Mouse (Mus musculus) embryo, embryonic 10 days (tissue): Measurements from ENCODE around the gene Vps11.
"Not testable (repeated sequence)": the region's sequence is repeated elsewhere in the genome, so short reads cannot be mapped to it uniquely, and the experiment has no call there.

ENCODE experiments used
- DNase-seq: peaks from one replicate; pipeline ENCODE4 v3.0.0-alpha.2; 2015; ENCODE audit warnings: low spot score

Gene Vps11

DNA sequence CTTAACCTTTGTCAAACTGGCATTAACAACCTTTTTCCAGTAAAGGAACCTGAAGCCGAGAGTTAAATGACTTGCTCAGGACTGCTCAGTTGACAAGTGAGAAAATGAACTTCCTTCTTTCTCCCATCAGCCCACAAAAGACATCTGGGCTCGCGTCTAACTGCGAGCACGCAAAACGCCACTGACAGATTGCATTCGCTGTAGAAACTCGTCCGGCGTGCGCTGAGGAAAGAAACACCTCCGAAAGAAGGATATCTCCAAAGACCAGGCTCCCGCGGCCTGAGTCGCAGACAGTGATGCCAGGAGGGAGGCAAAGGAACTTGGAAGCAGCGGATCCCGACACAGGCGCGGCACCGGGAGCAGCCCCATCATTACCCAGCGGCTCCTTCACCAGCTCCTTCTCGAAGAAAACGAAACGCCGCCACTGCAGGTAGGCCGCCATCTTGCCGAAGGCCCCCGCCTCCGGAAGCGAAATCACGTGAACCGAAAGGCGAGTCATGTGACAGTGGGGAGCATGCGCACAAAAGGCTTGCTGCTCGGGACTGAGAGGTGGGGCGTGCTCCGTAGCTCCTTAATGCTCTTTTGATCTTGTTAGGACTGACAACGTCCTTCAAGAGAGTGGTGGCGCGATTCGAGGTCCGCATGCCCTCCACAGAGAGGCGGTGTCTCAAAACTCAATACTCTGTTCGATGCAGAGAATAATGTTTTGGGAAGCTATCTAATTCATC, at the start of gene Vps11:
Vps11 (minus strand) TSS at position 481 of the 728 bp plus-strand sequence.
- peak; percentile 99 for DNase-seq

DNA sequence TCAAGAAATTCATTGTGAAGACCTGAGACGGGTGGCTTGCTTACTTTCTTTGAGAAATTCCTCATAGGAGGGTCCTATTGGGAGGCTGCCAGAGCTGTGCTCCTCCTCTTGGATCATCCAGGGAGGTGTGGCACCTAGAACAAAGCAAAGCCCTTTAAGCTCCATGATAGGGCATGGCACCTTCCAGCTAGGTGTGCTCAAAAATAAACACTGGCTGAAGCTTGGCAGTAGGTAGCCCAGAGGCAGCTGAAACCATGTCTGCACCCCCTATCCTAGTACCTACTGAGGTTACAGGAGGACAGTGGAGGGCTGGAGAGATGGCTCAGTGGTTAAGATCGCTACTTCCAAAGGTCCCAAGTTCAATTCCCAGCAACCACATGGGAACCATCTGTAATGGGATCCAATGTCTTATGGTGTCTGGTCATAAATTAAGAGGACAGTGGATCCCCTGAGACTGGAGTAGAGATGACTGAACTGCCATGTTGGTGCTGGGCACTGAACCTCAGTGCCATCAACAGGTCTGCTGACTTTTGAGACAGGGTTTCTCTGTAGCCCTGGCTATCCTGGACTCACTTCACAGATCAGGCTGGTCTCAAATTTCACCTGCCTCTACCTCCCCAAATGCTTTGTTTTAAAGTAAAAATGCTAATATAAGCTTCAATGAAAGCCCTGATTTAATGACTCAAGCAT, 49.3 kb upstream of the Vps11 start:
- no peak for DNase-seq

DNA sequence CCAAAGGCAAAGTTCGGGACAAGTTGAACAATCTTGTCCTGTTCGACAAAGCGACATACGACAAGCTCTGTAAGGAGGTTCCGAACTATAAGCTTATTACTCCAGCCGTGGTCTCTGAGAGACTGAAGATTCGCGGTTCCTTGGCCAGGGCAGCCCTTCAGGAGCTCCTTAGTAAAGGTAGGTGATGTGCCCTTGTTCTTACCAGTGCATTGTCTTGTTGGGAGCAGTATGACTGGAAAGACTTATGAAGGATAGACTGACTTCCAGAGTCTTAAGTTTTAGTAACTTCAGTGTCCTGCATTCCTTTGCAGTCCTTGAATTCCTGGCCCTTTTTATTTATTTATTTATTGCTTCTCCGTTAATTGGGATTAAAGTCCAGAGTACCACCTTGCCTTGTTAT, 47.2 kb upstream of the Vps11 start:
- DNase-seq: not testable (repeated sequence)

DNA sequence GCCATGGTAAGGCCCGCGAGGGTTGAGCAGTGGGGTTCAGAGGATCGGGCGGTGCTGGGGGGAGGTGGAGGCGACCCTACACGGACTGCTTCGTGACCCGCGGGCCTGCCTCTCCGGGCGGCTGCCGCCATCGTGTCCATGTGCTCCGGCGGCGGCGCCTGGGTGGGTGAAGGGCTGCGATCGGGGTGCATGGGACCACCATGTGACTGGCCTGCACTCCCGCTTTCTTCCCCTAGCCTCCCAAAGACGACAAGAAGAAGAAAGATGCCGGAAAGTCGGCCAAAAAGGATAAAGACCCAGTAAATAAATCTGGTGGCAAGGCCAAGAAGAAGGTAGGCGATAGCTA, 46.3 kb upstream of the Vps11 start:
- no peak for DNase-seq

DNA sequence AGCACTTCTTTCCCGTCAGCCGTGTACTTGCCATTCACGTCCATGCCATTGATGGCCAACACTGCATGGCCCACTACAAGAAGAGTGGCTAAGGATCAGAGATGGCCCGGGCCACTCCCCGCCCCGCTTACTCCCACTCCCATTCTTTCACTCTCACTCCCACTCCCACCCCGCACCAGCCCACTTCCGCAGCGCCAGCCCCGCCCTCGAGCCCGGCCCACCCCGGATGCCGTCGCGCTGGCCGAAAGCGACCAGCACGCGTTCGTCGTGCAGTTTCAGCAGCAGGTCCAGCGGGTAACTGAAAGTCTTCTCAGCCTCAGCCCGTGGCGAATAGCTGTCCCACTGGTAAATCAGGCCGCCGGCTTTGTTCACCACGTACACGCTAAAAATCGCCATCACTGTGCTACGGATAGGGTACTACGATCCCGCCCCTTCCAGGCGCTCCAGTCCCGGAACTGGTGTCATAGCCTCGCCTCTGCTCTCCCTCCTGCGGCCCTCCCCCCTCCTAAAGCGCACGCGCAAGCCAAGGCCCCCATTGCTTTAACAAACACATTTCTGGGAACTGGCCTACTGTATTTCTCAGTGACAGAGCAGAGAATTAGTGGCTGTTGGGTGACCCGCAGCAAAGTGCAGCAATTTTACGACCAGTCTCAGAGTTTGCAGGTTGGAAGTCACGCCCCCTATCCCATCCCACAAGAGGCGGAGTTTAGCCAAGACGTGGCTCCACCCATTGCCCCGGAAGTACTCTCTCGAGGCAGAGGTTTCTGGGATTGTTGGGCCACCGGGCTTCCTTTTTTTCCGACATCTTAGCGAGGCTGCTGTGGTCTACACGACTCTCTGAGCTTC, 45.7 kb upstream of the Vps11 start, which contains the start of the genes Rps25 and Trappc4:
Rps25 (plus strand) TSS at position 234 of the 846 bp plus-strand sequence.
Trappc4 (minus strand) TSS at position 695 of the 846 bp plus-strand sequence.
- peak; percentile 97 for DNase-seq

DNA sequence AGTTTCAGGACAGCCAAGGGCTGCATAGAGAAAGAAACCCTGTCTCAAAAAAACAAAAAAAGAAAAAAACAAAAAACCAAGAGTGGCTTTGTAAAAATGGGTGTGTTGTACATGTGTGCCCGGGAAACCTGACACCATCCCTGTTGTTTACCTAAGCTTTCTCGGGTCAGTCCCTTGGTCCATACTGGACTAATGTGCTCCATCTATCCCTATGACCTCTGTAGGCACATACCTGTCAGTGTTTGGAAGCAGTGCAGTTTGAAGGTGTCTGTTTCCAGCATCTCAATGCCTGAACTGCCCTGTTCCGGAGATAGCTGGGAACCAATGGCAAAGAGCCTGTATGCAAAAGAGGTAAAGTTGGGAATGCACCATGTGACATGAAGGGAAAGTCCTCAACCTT, 43.5 kb upstream of the Vps11 start:
- DNase-seq: no peak

DNA sequence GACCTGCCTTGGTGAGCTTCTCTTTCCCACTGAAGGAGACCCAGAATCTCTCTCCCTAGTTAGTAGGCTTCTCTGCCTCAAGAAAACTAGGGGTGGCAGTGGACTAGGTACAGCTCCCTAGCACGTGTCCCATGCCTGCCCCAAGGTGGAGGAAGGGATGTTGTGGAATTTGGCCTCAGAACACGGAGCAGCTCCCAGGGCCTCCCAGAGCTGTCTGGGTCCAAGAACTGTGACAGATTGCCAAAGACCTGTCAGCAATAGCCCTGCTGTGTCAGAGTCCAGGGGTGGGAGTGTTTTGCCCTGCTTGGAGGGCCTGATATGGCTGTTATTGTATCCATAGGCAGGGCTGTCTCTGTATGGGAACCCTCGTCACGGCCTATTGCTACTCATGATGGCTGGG, 39.6 kb upstream of the Vps11 start:
- DNase-seq: no peak

DNA sequence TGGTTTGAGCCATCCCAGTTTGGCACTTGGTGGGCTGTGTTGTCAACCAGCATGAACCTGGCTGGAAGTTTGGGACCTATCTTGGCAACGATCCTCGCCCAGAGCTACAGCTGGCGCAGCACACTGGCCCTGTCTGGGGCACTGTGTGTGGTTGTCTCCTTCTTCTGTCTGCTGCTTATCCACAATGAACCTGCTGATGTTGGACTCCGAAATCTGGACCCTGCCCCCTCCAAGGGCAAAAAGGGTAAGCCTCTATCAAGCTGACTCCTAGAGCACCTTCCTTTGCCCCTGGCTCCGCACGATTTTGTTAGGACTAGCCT, 38.3 kb upstream of the Vps11 start:
- no peak for DNase-seq

DNA sequence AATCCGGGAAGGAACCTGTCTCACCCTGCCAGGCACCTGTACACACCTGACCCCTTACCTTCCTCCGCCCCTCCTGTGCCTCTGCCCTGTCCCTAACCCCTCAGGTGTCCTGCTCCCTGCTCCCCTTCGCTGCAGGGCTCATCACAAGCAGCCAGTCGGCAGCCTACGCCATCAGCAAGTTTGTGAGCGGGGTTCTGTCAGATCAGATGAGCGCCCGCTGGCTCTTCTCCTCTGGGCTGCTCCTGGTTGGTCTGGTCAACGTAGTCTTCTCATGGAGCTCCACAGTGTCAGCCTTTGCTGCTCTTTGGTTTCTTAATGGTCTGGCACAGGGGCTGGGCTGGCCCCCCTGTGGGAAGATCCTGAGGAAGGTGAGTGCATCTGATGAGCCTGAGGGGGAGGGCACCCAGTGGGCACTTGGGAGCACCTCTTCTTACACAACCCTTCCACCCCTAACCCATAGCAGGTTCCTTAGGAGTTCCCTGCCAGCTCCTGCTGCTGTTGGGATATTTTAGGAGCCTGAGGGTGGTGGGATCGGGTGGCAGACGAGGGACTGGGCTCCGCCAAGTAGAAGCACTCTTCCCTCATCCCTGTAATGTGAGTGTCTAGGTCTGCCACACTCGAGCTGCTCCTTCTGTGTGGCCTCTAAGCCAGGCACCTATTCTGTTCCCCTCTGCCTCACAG, 37.8 kb upstream of the Vps11 start:
- DNase-seq: no peak

DNA sequence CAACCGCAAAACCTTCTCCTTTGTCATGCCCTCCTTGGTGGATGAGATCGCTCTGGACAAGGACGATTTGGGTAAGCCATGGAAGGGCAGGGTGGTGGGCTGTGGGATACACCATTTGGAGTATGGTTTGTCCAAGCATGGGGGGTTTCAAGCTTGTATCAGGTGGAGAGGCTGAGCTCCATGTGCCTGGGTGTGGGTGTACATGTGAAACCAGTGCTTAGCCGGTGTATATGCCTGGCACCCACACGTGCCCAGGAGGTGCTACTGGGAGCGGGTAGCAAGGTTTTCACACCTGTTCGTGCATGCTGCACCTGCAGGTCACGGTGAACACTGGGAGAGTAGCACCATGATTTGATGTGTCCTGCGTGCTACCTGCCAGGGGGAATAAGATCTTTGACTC, 37.1 kb upstream of the Vps11 start:
- no peak for DNase-seq

DNA sequence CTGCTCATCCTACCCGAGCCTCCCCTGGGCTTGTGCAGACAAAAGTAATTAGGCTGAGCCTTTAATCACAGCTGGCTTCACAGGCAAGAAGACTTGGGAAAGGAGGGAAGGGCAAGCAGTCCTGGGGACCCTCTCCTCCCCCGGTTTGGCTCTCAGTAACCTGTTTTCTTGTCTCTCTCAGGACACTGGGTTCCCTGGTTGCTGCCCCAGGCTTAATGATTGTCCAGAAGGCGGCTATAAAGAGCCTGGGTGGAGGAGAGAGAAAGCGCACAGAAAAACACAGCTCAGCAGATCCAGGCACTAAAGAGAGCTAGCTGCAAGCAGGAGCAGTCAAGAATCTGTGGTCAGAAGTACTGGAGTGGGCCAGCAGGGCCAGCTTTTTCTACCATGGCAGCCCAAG, 36.6 kb upstream of the Vps11 start:
- no peak for DNase-seq

DNA sequence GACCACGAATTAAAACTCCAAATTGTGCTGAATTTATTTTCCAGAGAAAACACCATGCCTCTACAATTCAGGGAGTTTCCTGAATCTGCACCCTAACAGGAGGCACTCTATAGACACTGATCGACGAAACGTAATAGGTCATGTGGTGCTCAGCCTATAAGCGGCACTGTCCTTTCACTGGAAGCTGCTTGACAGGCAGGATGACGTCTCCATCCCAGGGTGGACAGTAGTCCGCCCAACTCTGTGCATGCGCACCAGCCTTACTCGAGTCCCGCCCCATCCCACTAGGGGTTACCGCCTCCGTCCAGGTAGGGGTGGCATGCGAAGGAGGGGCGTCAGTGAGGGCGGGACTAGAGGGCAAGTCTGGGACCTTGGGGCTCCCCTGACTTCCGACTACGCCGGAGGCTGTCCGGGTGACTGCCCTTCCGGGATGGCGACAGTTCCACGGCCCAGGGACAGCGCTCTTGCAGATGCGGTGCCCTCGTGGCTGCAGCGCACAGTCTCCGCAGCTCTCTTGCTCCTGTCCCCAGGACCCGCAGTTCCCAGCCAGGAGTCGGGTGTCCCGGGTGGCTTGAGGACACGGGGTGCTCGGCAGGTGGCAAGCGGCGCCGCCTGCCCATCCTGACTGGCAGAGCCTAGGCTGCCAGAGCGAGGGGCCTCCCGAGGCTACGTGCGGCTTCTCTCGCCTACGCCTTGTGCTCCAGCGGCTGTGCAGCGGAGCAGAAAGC, 35.4 kb upstream of the Vps11 start, which contains the start of gene Slc37a4:
Slc37a4 (plus strand) TSS at position 169 of the 728 bp plus-strand sequence.
- DNase-seq: peak; percentile 97

DNA sequence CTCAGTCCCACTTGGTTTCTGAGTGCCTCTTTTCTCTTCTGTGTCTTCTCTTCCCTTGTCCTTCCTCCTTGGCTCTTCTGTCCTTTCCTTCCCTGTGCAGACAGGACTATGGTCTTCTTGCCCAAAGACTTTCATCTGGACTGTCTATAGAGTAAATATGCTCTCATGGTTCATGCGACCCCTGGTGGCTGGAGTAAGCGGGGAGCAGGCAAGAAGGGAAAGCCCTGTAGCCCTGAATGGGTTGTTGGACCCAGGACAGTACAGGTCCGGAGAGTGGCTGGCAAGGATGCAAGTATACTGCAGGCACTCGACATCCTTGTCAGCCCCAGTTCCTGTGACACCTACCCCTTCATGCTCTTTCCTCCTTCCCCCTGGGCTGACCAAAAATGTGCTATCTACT, 30.0 kb upstream of the Vps11 start:
- peak; percentile 80 for DNase-seq

DNA sequence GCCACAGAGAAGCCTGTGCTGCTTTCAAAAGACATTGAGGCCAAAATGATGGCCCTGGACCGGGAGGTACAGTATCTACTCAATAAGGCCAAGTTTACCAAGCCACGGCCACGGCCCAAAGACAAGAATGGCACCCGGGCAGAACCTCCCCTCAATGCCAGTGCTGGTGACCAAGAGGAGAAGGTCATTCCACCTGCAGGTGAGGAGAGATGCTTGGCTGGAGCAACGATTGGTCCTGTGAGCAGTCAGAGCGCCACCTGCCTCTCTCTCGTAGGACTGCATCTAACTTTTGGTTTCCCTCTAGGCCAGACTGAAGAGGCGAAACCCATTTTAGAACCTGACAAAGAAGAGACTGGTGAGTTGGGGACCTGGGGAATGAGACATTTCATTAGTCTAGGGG, 27.8 kb upstream of the Vps11 start:
- DNase-seq: peak; percentile 71

DNA sequence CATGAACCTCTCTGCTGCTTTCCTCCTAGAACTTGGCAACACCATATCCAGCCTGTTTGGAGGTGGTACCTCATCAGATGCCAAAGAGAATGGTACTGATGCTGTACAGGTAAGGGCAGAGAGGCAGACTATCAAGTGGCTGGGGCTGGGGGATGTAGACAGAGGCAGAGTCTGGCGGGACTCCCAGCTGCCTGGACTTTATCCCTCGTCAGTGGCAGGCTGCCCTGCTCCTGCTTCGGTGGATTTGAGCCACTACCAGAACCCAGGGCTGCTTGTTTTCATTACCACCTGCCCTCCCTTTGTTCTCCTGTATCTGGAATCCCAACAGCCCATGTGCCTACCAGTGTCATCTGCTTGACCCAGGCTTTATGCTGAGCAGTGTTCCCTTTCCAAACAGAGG, 25.8 kb upstream of the Vps11 start:
- DNase-seq: no peak

DNA sequence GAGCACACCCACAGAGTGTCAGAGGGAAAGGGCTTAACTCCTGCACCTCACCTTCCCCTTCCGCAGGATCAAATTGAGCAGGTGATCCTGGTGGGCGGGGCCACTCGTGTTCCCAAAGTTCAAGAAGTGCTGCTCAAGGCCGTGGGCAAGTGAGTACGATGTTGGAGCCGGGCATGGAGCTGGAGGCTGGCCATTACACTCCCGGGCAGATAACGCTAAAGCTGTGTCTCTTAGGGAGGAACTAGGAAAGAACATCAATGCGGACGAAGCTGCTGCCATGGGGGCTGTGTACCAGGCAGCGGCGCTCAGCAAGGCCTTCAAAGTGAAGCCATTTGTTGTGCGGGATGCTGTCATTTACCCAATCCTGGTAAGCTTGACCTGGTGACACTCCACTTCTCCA, 23.1 kb upstream of the Vps11 start:
- DNase-seq: no peak

DNA sequence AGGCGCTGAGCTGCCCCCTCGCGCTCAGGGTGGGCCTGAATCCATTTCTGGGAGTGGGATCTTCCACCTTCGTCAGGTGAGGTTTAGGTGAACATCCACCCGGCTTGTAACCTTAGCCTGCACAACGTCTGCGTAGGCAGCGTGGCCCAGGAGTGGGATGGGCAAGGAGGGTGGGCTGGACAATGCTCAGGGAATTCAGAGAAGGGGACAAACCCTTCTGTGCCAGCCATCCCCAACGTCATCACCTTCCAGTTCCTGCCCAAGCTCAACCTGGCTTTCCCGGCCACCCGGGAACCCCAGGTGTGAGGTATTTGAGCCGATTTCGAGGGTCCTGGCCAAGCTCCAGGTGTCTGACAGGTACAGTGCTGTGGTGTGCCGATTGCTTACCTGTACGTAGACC, 18.4 kb upstream of the Vps11 start:
- DNase-seq: no peak

DNA sequence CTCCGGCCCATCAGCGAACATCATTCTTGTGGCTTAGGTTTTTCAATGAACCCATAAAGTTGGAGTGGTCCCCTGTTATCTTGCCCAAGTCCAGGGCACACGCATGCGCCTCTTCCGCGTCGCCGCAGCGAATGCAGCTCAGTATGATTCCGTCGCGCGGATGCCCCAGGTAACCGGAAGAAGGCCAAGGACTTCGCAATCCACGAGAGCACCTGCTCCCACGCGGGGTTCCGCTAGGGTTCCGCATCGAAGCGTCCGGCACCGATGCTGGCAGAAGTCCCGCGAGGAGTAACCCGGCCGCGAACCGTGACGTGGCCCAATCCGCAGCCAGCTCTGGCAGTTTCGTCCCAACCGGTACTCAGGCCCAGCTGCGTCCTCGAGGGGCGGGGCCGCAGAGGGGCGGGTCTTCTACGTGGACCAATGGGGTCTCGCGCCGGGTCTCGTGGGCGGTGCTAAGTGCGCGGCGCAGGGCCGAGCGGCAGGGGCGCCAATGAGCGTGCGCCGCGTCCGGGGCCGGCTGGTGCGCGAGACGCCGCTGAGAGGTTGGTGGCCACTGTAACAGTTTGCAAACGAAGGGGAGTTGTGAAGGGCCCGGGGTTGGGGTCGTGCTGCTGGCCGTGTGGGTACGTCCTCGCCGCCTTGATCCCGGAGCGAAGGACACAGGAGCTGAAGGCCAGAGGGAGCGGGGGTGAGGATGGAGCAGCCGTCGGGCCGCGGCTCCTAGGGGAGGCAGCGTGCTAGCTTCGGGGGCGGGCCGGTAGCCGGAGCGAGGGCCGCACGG, 17.8 kb upstream of the Vps11 start, which contains the start of gene Hyou1:
Hyou1 (plus strand) TSS at position 437 of the 781 bp plus-strand sequence.
- DNase-seq: peak; percentile 98

DNA sequence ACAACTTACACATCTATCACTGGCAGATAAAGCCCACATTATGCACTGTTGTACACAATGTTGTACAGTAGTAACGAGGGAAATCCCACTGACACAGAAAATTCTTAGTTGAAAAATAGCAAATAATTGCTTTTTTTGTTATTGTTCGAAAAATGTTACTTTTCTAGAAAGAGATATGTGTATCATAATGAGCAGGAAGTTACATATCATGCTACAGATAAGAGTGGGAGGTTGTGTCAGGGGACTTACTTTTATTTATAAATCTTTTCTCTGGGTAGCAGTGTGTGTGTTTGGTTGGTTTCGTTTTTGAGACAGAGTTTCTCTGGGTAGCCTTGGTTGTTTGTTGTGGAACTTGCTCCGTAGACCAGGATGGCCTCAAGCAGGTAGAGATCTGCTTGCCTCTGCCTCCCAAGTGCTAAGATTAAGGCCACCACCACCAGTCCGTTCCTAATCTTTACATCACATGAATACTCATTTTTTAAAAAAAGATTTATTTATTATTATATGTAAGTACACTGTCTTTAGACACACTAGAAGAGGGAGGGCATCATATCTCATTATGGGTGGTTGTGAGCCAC, 16.8 kb upstream of the Vps11 start:
- no peak for DNase-seq

DNA sequence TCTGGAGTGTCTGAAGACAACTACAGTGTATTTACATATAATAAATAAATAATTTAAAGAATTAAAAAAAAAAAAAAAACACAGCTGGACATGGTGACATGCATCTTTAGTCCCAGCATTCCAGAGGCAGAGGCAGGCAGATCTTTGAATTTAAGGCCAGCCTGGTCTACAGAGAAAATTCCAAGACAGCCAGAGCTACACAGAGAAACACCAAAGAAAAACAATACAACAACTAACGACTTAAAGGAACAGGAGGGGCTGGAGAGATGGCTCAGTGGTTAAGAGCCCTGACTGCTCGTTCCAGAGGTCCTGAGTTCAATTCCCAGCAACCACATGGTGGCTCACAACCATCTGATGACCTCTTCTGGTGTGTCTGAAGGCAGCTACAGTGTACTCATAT, 15.9 kb upstream of the Vps11 start:
- DNase-seq: not testable (repeated sequence)
